Mouse (Mus musculus): ENCODE measurements around the gene Card6.

Gene Card6

GRCm38 (mm10) chr15:5130887-5131668, 22.7 kb upstream of the Card6 start:
- in situ Hi-C loops (cut with MboI, MseI): loop anchor here (25.0 kb wide), 1 partner anchor 1456 kb away; no protein-coding TSS in a partner anchor

- in situ Hi-C loops (cut with MboI, MseI): loop anchor here (25.0 kb wide), 1 partner anchor 1458 kb away; no protein-coding TSS in a partner anchor
Observed at GRCm38 (mm10) chr15:5129111-5129805, 20.9 kb upstream of the Card6 start.

GRCm38 (mm10) chr15:5128176-5128940, 20.0 kb upstream of the Card6 start:
- in situ Hi-C loops (cut with MboI, MseI): loop anchor here (25.0 kb wide), 1 partner anchor 1459 kb away; no protein-coding TSS in a partner anchor

GRCm38 (mm10) chr15:5127487-5127886, 19.1 kb upstream of the Card6 start:
- in situ Hi-C loops (cut with MboI, MseI): loop anchor here (25.0 kb wide), 1 partner anchor 1460 kb away; no protein-coding TSS in a partner anchor

- in situ Hi-C loops (cut with MboI, MseI): loop anchor here (25.0 kb wide), 1 partner anchor 1461 kb away; no protein-coding TSS in a partner anchor
Observed at GRCm38 (mm10) chr15:5126456-5126855, 18.1 kb upstream of the Card6 start.

GRCm38 (mm10) chr15:5121535-5122313, 13.4 kb upstream of the Card6 start:
- in situ Hi-C loops (cut with MboI, MseI): loop anchor here (25.0 kb wide), 1 partner anchor 1084 kb away; the partner anchor contains the start of gene Oxct1

- in situ Hi-C loops (cut with MboI, MseI): loop anchor here (25.0 kb wide), 1 partner anchor 1082 kb away; the partner anchor contains the start of gene Oxct1
Observed at GRCm38 (mm10) chr15:5119707-5120106, 11.4 kb upstream of the Card6 start.

GRCm38 (mm10) chr15:5119192-5119591, 10.9 kb upstream of the Card6 start:
- in situ Hi-C loops (cut with MboI, MseI): loop anchor here (25.0 kb wide), 1 partner anchor 1082 kb away; the partner anchor contains the start of gene Oxct1

GRCm38 (mm10) chr15:5118626-5119025, 10.3 kb upstream of the Card6 start:
- in situ Hi-C loops (cut with MboI, MseI): loop anchor here (25.0 kb wide), 1 partner anchor 1081 kb away; the partner anchor contains the start of gene Oxct1

- in situ Hi-C loops (cut with MboI, MseI): loop anchor here (25.0 kb wide), 1 partner anchor 1080 kb away; the partner anchor contains the start of gene Oxct1
Observed at GRCm38 (mm10) chr15:5117031-5117601, 8.8 kb upstream of the Card6 start.

- in situ Hi-C loops (cut with MboI, MseI): loop anchor here (25.0 kb wide), 1 partner anchor 1079 kb away; the partner anchor contains the start of gene Oxct1
Observed at GRCm38 (mm10) chr15:5116270-5117030, 8.1 kb upstream of the Card6 start, which contains the start of gene Rpl37. Gene Rpl37, plus strand, starts transcription at chr15:5116645.

GRCm38 (mm10) chr15:5115173-5115572, 6.8 kb upstream of the Card6 start:
- in situ Hi-C loops (cut with MboI, MseI): loop anchor here (25.0 kb wide), 1 partner anchor 1078 kb away; the partner anchor contains the start of gene Oxct1

- in situ Hi-C loops (cut with MboI, MseI): loop anchor here (5.0 to 25.0 kb wide), 2 partner anchors 290 to 1075 kb away; partner anchors contain the start of gene Oxct1
Observed at GRCm38 (mm10) chr15:5112651-5113050, 4.3 kb upstream of the Card6 start.

GRCm38 (mm10) chr15:5108655-5109040, 309 bp upstream of the Card6 start:
- in situ Hi-C loops (cut with MboI, MseI): loop anchor here (25.0 kb wide), 1 partner anchor 1071 kb away; the partner anchor contains the start of gene Oxct1

- in situ Hi-C loops (cut with MboI, MseI): loop anchor here (25.0 kb wide), 1 partner anchor 1069 kb away; the partner anchor contains the start of gene Oxct1
Observed at GRCm38 (mm10) chr15:5106293-5106692, 2.0 kb downstream of the Card6 start.

- in situ Hi-C loops (cut with MboI, MseI): loop anchor here (25.0 kb wide), 1 partner anchor 1069 kb away; the partner anchor contains the start of gene Oxct1
Observed at GRCm38 (mm10) chr15:5105891-5106290, 2.4 kb downstream of the Card6 start.

GRCm38 (mm10) chr15:5102312-5102711, 6.0 kb downstream of the Card6 start:
- in situ Hi-C loops (cut with MboI, MseI): loop anchor here (25.0 kb wide), 1 partner anchor 1065 kb away; the partner anchor contains the start of gene Oxct1

- in situ Hi-C loops (cut with MboI, MseI): no loop called here
Observed at GRCm38 (mm10) chr15:5097376-5097775, 11.0 kb downstream of the Card6 start.

Data from T-helper 1 cell (primary cell).